Mouse (Mus musculus) B cell, adult 2 months (primary cell): Measurements from ENCODE around the gene Tnrc6c.

Experiments
- DNase-seq, 2 experiments: peaks; one replicate each; pipeline ENCODE4 v3.0.0; 2022

The Tnrc6c gene

DNA sequence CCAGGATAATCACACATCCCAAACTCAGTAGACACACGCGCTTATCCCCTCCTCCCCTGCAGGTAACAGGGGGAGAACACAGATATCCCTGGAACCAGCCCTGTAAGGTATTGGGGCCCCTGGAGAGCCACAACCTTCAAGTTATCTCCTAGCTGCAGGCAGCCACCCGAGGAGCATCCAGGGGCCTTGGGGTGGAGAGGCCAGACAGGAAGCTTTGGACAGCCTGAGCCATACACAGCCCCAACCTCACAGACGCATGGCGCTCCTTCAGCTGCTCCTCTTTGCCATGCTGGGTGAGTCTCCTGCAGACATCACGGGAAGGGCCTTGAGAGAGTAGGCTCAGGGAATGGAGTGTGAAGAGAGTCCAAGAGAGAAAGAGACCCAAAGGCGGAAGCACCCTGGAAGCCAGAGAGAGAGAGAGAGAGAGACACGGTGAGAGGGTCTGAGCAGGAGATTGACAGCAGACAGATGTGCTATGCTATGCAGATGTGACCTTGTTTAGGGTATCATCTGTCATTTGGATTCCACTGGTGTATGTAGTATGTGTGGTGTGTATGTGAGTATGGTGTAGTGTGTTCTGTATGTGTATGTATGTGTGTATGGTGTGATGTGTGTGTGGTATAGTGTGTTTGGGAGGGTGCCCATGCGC, 143.5 kb downstream of the Tnrc6c start, which contains the start of gene 6030468B19Rik:
Gene 6030468B19Rik, plus strand, starts transcription at position 150 of the 649 bp plus-strand sequence.
- no peak for DNase-seq

DNA sequence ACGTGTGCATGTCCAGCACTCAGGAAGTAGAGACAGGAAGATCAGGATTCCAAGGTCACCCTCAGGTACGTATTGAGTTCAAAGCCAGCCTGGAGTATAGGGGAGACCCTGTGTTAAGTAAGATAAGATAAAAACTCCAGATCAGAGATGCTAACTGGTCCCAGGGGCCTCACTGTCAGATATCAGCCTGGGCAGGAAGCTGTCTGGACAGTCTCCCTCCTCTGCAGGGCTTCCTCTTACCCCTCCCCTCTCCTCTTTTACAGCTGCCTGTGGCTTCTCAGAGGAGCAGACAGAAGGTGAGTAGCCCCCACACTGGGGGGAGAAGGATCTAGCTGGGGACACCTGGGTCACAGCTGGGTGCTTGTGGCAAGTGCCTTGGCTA, 144.1 kb downstream of the Tnrc6c start:
- peak; percentile 62 to 70 for DNase-seq

DNA sequence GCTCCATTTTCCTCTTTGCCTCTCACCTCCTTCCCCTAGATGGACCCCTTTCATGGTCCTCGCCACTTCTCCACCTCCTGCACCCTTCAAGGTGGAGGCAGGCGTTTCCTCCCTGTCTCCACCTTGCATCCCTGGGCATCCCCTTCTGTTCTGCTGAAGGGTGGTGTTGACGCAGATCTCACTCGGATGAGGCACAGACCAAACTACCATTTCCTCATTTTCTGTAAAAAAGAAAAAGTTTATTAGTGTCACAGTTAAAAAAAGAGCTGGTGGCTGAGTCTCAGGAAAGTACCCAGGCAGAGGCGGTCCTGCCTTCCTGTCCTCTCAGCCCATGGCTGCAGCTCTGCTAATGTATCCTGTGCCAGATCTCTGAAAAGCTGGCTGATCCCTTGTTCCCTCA, 145.1 kb downstream of the Tnrc6c start:
- peak; percentile 75 to 80 for DNase-seq

DNA sequence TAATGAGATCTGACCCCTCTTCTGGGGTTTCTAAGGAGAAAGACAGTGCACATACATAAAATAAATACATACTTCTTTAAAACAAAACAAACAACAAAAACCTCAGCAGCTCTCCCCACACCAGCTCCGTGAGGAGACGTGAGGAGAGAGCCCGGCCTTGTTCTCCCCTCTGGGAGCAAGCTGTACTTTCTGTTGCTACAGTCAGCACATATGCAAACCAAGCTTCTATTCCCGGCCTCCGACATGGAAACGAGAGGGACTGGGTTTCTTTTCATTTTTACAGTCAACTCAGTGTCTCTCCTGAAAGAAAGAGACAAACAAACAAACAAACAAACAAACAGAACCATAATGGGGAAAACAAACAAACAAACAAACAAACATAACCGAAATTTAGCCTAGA, 145.9 kb downstream of the Tnrc6c start:
- DNase-seq: no peak

DNA sequence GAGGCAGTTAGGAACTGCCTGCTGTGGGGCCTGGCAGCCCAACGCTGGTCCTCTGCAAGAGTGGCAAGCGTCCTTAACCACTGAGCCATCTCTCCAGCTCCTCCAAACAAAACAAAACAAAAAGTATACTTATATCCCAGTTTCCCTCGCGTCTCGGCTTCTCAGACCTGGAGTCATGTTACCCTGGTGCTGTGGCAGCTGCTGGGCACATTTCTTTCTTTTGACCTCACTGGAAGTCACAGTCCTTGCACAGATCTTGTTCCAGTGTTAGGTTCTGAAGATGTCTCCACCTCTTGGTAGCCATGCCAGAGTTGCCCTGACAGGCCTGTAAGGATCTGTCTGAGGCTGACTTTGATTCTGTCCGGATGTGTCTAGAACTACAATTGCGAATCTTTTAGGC, 147.6 kb downstream of the Tnrc6c start:
- DNase-seq: no peak

DNA sequence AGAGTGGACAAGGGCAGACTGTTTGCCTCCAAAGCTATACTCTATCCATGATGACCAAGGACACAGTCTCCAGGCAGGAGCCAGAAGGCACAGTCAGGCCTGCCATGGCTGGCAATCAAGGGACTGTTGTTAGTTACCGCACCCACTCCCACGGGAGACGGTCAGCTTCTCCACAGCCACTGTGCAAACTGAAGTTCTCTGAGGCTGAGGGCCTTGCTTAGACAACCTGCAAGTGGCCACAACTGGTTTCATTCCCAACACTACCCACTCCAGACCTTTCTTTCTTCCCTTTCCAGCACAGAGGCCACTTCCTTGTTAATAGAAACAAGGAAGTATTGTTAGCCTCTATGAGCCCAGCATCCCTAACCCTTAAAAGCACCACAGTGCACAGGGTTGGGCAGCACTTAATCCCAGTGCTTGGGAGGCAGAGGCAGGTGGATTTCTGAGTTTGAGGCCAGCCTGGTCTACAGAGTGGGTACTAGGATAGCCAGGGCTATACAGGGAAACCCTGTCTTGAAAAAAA, 149.1 kb downstream of the Tnrc6c start:
- DNase-seq: no peak

DNA sequence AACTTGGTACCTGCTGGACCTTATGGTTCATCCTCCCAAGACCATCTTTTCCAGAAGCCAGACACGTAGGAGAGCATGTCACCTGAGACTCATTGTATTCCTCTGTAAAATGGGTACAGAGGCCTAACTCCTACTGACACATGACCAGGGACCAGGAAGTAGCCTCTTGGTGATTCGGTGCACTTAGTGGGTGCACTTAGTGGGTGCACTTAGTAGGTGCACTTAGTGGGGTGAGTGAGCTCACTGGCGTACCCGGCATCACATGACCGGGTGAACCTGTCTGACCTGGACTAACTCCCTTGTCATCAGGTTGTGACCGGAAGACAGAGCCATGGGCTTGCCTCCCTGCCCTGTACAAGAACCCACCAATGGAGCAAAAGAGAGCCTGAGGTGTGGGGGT, 152.7 kb downstream of the Tnrc6c start:
- DNase-seq: no peak

DNA sequence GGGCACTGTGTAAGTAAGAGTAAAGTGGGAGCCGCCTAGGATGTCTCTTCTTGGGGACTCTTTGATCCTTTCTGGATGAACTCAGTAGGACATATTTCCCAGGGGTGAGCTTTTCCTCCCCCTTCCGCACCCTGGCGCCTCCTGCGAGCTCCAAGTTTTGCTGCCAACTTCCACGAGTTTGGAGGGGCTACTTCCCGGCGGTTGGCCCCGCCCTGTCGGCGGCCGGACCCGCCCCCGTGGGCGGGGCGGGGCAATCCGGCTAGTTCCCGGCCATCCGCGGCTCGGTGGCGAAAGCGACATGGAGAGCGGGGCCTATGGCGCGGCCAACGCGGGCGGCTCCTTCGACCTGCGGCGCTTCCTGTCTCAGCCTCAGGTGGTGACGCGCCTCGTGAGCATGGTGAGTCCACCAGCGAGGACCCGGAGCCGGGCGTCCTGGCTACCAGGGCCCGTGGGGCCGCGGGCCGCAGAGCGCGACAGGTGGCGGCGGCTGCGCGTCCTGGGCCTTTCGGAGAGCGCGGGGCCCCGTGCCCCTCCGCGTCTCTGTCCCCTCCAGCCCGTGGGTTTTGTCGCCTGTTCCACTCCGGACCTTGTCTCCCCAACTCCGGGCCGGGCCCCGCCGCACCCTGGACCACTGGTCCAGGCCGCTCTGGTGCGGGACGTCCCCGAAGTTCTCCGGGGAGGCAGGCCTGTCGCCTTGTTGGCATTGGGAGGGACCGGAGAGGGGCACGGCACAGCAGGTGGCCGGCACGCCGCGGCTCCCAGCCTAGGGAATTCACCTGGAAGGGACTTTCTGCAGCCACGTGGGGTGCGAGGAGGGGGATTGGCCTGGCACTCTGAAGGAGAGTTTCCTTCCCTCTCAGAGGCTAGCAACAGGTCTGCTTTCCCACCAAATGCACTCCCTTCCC, 155.6 kb downstream of the Tnrc6c start, which contains the start of the genes Gm20708 and Syngr2:
Gene Gm20708, plus strand, starts transcription at position 262 of the 905 bp plus-strand sequence.
Gene Syngr2, plus strand, starts transcription at position 262 of the 905 bp plus-strand sequence.
- peak; percentile 80 to 83 for DNase-seq

DNA sequence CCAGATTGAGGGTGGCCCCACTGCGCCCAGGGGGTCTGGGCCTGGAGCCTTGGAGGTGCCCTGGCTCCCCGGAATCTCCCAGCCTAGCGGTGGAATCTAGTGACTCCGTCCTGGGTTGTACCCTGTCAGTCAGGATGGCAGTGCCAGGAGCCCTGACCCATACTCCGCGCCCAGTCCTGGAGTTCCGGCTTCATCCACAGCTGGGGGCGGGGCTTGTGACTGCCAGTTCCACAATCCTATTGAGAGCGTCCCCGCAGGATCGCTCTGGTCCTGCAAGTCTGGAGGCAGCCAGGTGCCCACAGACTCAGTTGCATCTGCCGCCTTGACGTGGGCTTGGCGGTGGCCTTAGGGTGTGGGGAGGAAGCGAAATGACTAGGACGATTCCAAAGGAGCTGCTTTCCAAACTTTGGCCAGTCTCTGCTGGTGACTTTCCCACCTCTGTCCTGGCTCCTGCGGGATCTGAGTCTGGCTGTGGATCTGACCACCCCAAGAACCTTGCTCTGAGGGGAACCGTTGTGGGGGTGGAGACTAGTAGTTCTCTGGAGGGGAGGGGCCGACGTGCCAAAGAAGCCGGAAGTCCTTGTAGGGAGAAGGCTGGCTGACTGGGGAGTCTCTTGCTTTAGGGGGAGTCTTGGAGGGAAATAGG, 156.4 kb downstream of the Tnrc6c start:
- DNase-seq: peak; percentile 83 to 84
